Mouse (Mus musculus): ENCODE measurements around the gene Sphk1. TPM values are rescaled to one million over a fixed set of nuclear protein-coding genes. Genes with fewer than 3 reads are reported as not detected.

The Sphk1 gene
- polyA plus RNA-seq, 2 experiments, result 23.0 to 26.8 TPM

GRCm38 (mm10) chr11:116548780-116549179, 18.1 kb downstream of the Sphk1 start:
- 82% methylated on average over 9 of the region's 9 CpGs for WGBS (ENCODE audit: insufficient replicate concordance)
- H3K27ac ChIP-seq, result peak overlapping the region; percentile 83
- H3K4me2 ChIP-seq (ENCODE audit: low read depth), result peak overlapping the region; percentile 71
- H3K27me3 ChIP-seq (ENCODE audit: control insufficient read depth, insufficient read depth, low read length), result no peaks in the 10 kb centered on the region
- H3K36me3 ChIP-seq (replicated peaks; ENCODE audit: control insufficient read depth, insufficient read depth, low read depth), result peaks cover 41% of the 10 kb centered on the region
- peak overlapping the region in 1 of 2 experiments; percentile 18; a peak in 1 of 4 replicates for H3K4me3 ChIP-seq (ENCODE audit: insufficient read depth in 1 of 2, low read depth in 2 of 2, low read length in 2 of 2)
- peak overlapping the region; percentile 66 for H3K9ac ChIP-seq (replicated peaks)
- no peak for DNase-seq (ENCODE audit: low read depth in 3 of 3, low spot score in 3 of 3)
- no peak for TF ChIP-seq EP300 (IDR thresholded peaks at IDR 0.05; ENCODE audit: low read depth)
- TF ChIP-seq CTCF (IDR thresholded peaks at IDR 0.05; ENCODE audit: low read depth), result no peak
- H3K9me3 ChIP-seq (ENCODE audit: control insufficient read depth, low read length), result no peaks in the 10 kb centered on the region
- ATAC-seq (ENCODE audit: insufficient read depth), result no peak
- H3K4me1 ChIP-seq (replicated peaks; ENCODE audit: control insufficient read depth in 2 of 2, insufficient read depth in 2 of 2, low read length in 1 of 2), result peaks cover 32 to 42% of the 10 kb centered on the region in 2 experiments

- H3K27me3 ChIP-seq (ENCODE audit: control insufficient read depth, insufficient read depth, low read length), result no peaks in the 10 kb centered on the region
- peaks cover 35% of the 10 kb centered on the region for H3K36me3 ChIP-seq (replicated peaks; ENCODE audit: control insufficient read depth, insufficient read depth, low read depth)
- DNase-seq (ENCODE audit: low read depth in 3 of 3, low spot score in 3 of 3) (peak; percentile 69 to 72 (median 69)), ATAC-seq (ENCODE audit: insufficient read depth) (peak; percentile 91)
- TF ChIP-seq EP300 (IDR thresholded peaks at IDR 0.05; ENCODE audit: low read depth) (peak; percentile 96), CTCF (IDR thresholded peaks at IDR 0.05; ENCODE audit: low read depth) (no peak)
- no peaks in the 10 kb centered on the region for H3K9me3 ChIP-seq (ENCODE audit: control insufficient read depth, low read length)
- peaks cover 32 to 48% of the 10 kb centered on the region in 2 experiments for H3K4me1 ChIP-seq (replicated peaks; ENCODE audit: control insufficient read depth in 2 of 2, insufficient read depth in 2 of 2, low read length in 1 of 2)
- peak overlapping the region; percentile 2 to 18 for H3K4me3 ChIP-seq (ENCODE audit: insufficient read depth in 1 of 2, low read depth in 2 of 2, low read length in 2 of 2)
- 29% methylated on average over 11 of the region's 11 CpGs for WGBS (ENCODE audit: insufficient replicate concordance)
- peak overlapping the region; percentile 66 for H3K9ac ChIP-seq (replicated peaks)
- peak overlapping the region; percentile 71 for H3K4me2 ChIP-seq (ENCODE audit: low read depth)
- H3K27ac ChIP-seq, result peak overlapping the region; percentile 83
These were observed 18.7 kb downstream of the Sphk1 start for GRCm38 (mm10) chr11:116549273-116550038.

- Histone ChIP-seq H3K4me2 (ENCODE audit: low read depth) (peak overlapping the region; percentile 71), H3K27me3 (ENCODE audit: control insufficient read depth, insufficient read depth, low read length) (no peaks in the 10 kb centered on the region), H3K36me3 (replicated peaks; ENCODE audit: control insufficient read depth, insufficient read depth, low read depth) (peaks cover 22% of the 10 kb centered on the region), H3K4me1 (replicated peaks; ENCODE audit: control insufficient read depth in 2 of 2, insufficient read depth in 2 of 2, low read length in 1 of 2) (peaks cover 36 to 57% of the 10 kb centered on the region in 2 experiments), H3K9me3 (ENCODE audit: control insufficient read depth, low read length) (no peaks in the 10 kb centered on the region), H3K4me3 (ENCODE audit: insufficient read depth in 1 of 2, low read depth in 2 of 2, low read length in 2 of 2) (no peak overlapping the region), H3K9ac (replicated peaks) (peak overlapping the region; percentile 19), H3K27ac (no peak overlapping the region; the same call in none of the 2 replicates)
- no peak for DNase-seq (ENCODE audit: low read depth in 3 of 3, low spot score in 3 of 3)
- 39% methylated on average over 7 of the region's 7 CpGs for whole genome bisulfite sequencing (ENCODE audit: insufficient replicate concordance)
- TF ChIP-seq EP300 (IDR thresholded peaks at IDR 0.05; ENCODE audit: low read depth) (no peak), CTCF (IDR thresholded peaks at IDR 0.05; ENCODE audit: low read depth) (no peak)
- ATAC-seq (ENCODE audit: insufficient read depth), result no peak
These were observed 20.0 kb downstream of the Sphk1 start for GRCm38 (mm10) chr11:116550748-116551147.

GRCm38 (mm10) chr11:116552194-116552593, 21.5 kb downstream of the Sphk1 start:
- Histone ChIP-seq H3K4me2 (ENCODE audit: low read depth) (no peak overlapping the region), H3K9ac (replicated peaks) (no peak overlapping the region), H3K4me3 (ENCODE audit: insufficient read depth in 1 of 2, low read depth in 2 of 2, low read length in 2 of 2) (no peak overlapping the region), H3K9me3 (ENCODE audit: control insufficient read depth, low read length) (no peaks in the 10 kb centered on the region), H3K4me1 (replicated peaks; ENCODE audit: control insufficient read depth in 2 of 2, insufficient read depth in 2 of 2, low read length in 1 of 2) (peaks cover 36 to 68% of the 10 kb centered on the region in 2 experiments), H3K36me3 (replicated peaks; ENCODE audit: control insufficient read depth, insufficient read depth, low read depth) (peaks cover 7% of the 10 kb centered on the region), H3K27ac (no peak overlapping the region), H3K27me3 (ENCODE audit: control insufficient read depth, insufficient read depth, low read length) (no peaks in the 10 kb centered on the region)
- 71% methylated on average over 1 of the region's 1 CpGs for WGBS (ENCODE audit: insufficient replicate concordance)
- DNase-seq (ENCODE audit: low read depth in 3 of 3, low spot score in 3 of 3), result no peak
- no peak for ATAC-seq (ENCODE audit: insufficient read depth)
- no peak for TF ChIP-seq CTCF (IDR thresholded peaks at IDR 0.05; ENCODE audit: low read depth)
- TF ChIP-seq EP300 (IDR thresholded peaks at IDR 0.05; ENCODE audit: low read depth), result no peak

GRCm38 (mm10) chr11:116554171-116554878, 23.6 kb downstream of the Sphk1 start:
- Histone ChIP-seq H3K4me1 (replicated peaks; ENCODE audit: control insufficient read depth in 2 of 2, insufficient read depth in 2 of 2, low read length in 1 of 2) (peaks cover 26 to 60% of the 10 kb centered on the region in 2 experiments), H3K9ac (replicated peaks) (no peak overlapping the region), H3K9me3 (ENCODE audit: control insufficient read depth, low read length) (no peaks in the 10 kb centered on the region), H3K4me2 (ENCODE audit: low read depth) (no peak overlapping the region), H3K27ac (no peak overlapping the region), H3K27me3 (ENCODE audit: control insufficient read depth, insufficient read depth, low read length) (no peaks in the 10 kb centered on the region), H3K36me3 (replicated peaks; ENCODE audit: control insufficient read depth, insufficient read depth, low read depth) (no peaks in the 10 kb centered on the region), H3K4me3 (ENCODE audit: insufficient read depth in 1 of 2, low read depth in 2 of 2, low read length in 2 of 2) (no peak overlapping the region)
- peak in 1 of 3 experiments; percentile 43 for DNase-seq (ENCODE audit: low read depth in 3 of 3, low spot score in 3 of 3)
- no peak for ATAC-seq (ENCODE audit: insufficient read depth)
- TF ChIP-seq CTCF (IDR thresholded peaks at IDR 0.05; ENCODE audit: low read depth), result peak; percentile 90
- TF ChIP-seq EP300 (IDR thresholded peaks at IDR 0.05; ENCODE audit: low read depth), result no peak
- 19% methylated on average over 12 of the region's 12 CpGs for WGBS (ENCODE audit: insufficient replicate concordance)
